Mouse (Mus musculus): Measurements from ENCODE around the gene Gsdmc3.
"Not testable (repeated sequence)": the region's sequence is repeated elsewhere in the genome, so short reads cannot be mapped to it uniquely, and the experiment has no call there.

GRCm38 (mm10) chr15:63916584-63916983 lies 38.2 kb upstream of the Gsdmc3 start:
- not testable (repeated sequence) for TF ChIP-seq CTCF (IDR thresholded peaks at IDR 0.05; ENCODE audit: low read depth, low read length); POLR2A (IDR thresholded peaks at IDR 0.05; ENCODE audit: extremely low read depth, insufficient read depth, low read length)

All from liver, adult 2 months (tissue).